Mouse (Mus musculus) macrophage (primary cell): ENCODE results near the gene Ifi27. TPM values are rescaled to one million over a fixed set of nuclear protein-coding genes. Genes with fewer than 3 reads are reported as not detected.
"Not testable (repeated sequence)": the region's sequence is repeated elsewhere in the genome, so short reads cannot be mapped to it uniquely, and the experiment has no call there.

Experiments used
- H3K27ac ChIP-seq: fragments of 350-480 bp; formaldehyde crosslinking; 2 replicates; pipeline ENCODE4 v1.9.0; 2021
- H3K36me3 ChIP-seq: fragments of 350-480 bp; formaldehyde crosslinking; 2 replicates; pipeline ENCODE4 v1.9.0; 2021; ENCODE audit errors: inconsistent target
- H3K4me3 ChIP-seq: fragments of 350-480 bp; formaldehyde crosslinking; 2 replicates; pipeline ENCODE4 v1.9.0; 2021; ENCODE audit errors: inconsistent target
- H3K79me2 ChIP-seq: fragments of 350-480 bp; formaldehyde crosslinking; 2 replicates; pipeline ENCODE4 v1.9.0; 2021; ENCODE audit errors: inconsistent target
- WGBS: methylation state at CpG from one replicate; pipeline ENCODE4 v1.1.7; 2026; ENCODE audit warnings: inconsistent platforms; ENCODE audit not compliant: missing documents; 5-methylcytosine and 5-hydroxymethylcytosine counted together
- polyA plus RNA-seq: library from polyadenylated mRNA; stranded (reverse); fragments of 250-400 nt; gene quantifications from 3 replicates; pipeline ENCODE4 v1.2.4, GENCODE M21; 2018; ENCODE audit warnings: inconsistent platforms

The Ifi27 gene
- polyA plus RNA-seq, 1 experiment from 2014 or later = 46.8 TPM

DNA sequence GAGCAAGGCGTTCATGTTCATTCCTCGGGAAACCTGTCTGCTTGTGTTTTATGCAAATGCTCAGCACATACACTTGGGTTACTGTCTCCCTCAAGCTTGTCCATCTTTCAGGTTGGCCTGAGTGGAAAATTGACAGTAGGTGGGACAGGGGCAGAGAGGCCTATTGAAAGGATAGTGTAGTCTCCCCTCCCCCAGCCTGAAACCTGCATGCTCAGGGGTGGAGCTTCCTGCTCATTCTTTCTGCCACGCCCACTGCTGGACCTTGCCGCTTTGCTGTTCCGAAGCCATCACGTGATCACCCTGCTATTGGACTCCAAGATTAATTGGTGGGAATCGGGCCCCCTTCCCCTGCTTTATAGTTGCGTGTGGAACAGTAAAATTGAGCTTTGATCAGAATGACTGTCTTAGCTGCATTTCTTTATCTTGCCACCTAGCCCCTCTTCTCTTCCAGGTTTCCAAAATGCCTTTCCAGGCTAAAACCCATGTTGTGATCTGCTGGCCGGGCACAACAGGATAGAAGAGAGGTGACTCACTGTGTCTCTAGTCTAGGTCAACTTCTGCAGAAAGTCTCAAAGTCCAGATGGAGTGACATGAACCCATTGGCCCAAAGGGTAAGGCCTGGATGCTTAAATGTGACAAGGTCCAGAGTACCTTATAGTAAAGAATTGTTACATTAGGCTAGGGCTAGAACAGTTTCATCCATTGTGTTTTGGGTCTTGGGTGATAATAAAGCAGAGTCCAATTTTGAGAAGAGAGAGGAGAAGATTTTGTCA lies 50.4 kb downstream of the Ifi27 start:
- not testable (repeated sequence) for H3K27ac ChIP-seq, H3K79me2 ChIP-seq, H3K36me3 ChIP-seq, H3K4me3 ChIP-seq
- WGBS = 85% methylated on average over 9 of the region's 9 CpGs

- Histone ChIP-seq H3K27ac (no peak overlapping the region), H3K4me3 (no peak overlapping the region), H3K36me3 (no peaks in the 10 kb centered on the region), H3K79me2 (no peaks in the 10 kb centered on the region)
- WGBS = 90% methylated on average over 1 of the region's 1 CpGs
Observed at GRCm38 (mm10) chr12:103486726-103487125, 52.7 kb downstream of the Ifi27 start.

- H3K79me2 ChIP-seq = no peaks in the 10 kb centered on the region
- H3K27ac ChIP-seq = no peak overlapping the region
- 20% methylated on average over 3 of the region's 4 CpGs for whole genome bisulfite sequencing
- no peaks in the 10 kb centered on the region for H3K36me3 ChIP-seq
- H3K4me3 ChIP-seq = no peak overlapping the region
Observed at GRCm38 (mm10) chr12:103487276-103487675, 53.3 kb downstream of the Ifi27 start.

DNA sequence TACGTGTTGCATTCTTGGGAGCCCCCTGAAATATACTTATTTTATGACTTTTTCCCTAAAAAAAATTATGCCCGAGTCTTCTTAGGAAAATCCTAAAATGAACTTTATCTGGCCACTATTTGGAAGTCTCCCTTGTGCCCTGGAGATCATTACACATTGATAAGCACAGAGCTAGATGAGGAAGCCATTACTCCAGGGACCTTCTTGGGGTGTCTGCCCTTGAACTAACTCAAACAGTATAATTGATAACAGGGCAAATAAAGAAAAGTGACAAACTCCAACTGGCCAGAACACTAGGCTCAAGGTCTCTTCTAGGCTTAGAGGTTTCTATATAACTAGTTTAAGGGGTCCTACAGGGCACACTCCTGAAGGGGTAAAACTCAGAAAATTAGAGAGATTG lies 53.7 kb downstream of the Ifi27 start:
- WGBS = 69% methylated on average over 2 of the region's 2 CpGs
- Histone ChIP-seq H3K27ac (no peak overlapping the region), H3K79me2 (no peaks in the 10 kb centered on the region), H3K36me3 (no peaks in the 10 kb centered on the region), H3K4me3 (no peak overlapping the region)

Other genes starting within 250 kb of the Ifi27 start
- not detected in 3 replicates for gene Prima1, start 192.1 kb upstream of the Ifi27 start, polyA plus RNA-seq
- not detected in 3 replicates for gene Fam181a, start 123.2 kb upstream of the Ifi27 start, polyA plus RNA-seq
- 0.29 to 2.1 TPM (median 0.47 TPM) in 3 replicates for gene Asb2, start 78.2 kb upstream of the Ifi27 start, polyA plus RNA-seq
- 0.64 to 1.1 TPM (median 0.80 TPM) in 3 replicates for gene Otub2, start 45.5 kb upstream of the Ifi27 start, polyA plus RNA-seq
- gene 9330161L09Rik, start 26.4 kb upstream of the Ifi27 start, polyA plus RNA-seq = 0.57 TPM in 1 of 3 replicates, not detected in the others
- 84.0 to 115 TPM (median 91.2 TPM) in 3 replicates for gene Ddx24, start 8.4 kb upstream of the Ifi27 start, polyA plus RNA-seq
- gene Ifi27l2a, start 9.5 kb downstream of the Ifi27 start, polyA plus RNA-seq = 216 to 553 TPM (median 452 TPM) in 3 replicates
- not detected in 3 replicates for gene Ifi27l2b, start 23.0 kb downstream of the Ifi27 start, polyA plus RNA-seq
- gene Ppp4r4, start 98.1 kb downstream of the Ifi27 start, polyA plus RNA-seq = 0.07 to 0.09 TPM in 2 of 3 replicates, not detected in the other
- gene Serpina10, start 197.2 kb downstream of the Ifi27 start, polyA plus RNA-seq = not detected in 3 replicates
- gene Serpina6, start 223.0 kb downstream of the Ifi27 start, polyA plus RNA-seq = not detected in 3 replicates
- gene Serpina16, start 241.9 kb downstream of the Ifi27 start, polyA plus RNA-seq = not detected in 3 replicates